Mouse (Mus musculus) megakaryocyte, embryonic 14.5 days (primary cell): ENCODE results near the gene Nagk.

Experiments used
- FLI1 ChIP-seq: IDR thresholded peaks from 2 replicates; pipeline ENCODE4 v1.6.1; 2012; ENCODE audit warnings: low read length, inconsistent platforms, mixed read lengths
- GATA1 ChIP-seq: IDR thresholded peaks from 3 replicates; pipeline ENCODE4 v1.6.1; 2012; ENCODE audit warnings: mixed read lengths, low read length, inconsistent platforms, borderline replicate concordance

GRCm38 (mm10) chr6:83786426-83786825, 8.4 kb upstream of the Nagk start:
- no peak for TF ChIP-seq GATA1
- no peak for TF ChIP-seq FLI1
